Comparison of ENCODE assay signal across 8 mouse cellular contexts in genomic region chr19:9899072-9899779, GRCm38 (mm10). TPM values are rescaled to one million over a fixed set of nuclear protein-coding genes. Genes with fewer than 3 reads are reported as not detected.
A peak's percentile ranks its signal among the peaks of the same experiment; 100 is the strongest.
DNase-seq lines count a peak whose midpoint lies in the region; ATAC-seq and TF ChIP-seq lines count a peak whose summit lies in the region.

Incenp (minus strand) TSS chr19:9899551.

- H3K9ac ChIP-seq in embryonic facial prominence, embryonic 13.5 days: peak within 1 kb of the TSS; percentile 88
- H3K9ac ChIP-seq in limb, embryonic 12.5 days (replicated peaks): peak within 1 kb of the TSS; percentile 79
- H3K9ac ChIP-seq in midbrain, embryonic 15.5 days: peak within 1 kb of the TSS; percentile 55

- no peak for TF ChIP-seq CTCF in kidney, adult 2 months (conservative IDR thresholded peaks at IDR 0.05; ENCODE audit: insufficient read depth, insufficient read length, low read depth, low read length)
- TF ChIP-seq CTCF in spleen, adult 2 months (IDR thresholded peaks at IDR 0.05; ENCODE audit: extremely low read depth, insufficient read depth, insufficient read length, insufficient replicate concordance): no peak

- H3K27ac ChIP-seq in embryonic facial prominence, embryonic 13.5 days: peak within 1 kb of the TSS; percentile 89
- H3K27ac ChIP-seq in kidney, adult 2 months (ENCODE audit: insufficient read depth, low read depth, low read length): peak within 1 kb of the TSS; percentile 52; the same call in 1 of the 2 replicates
- H3K27ac ChIP-seq in limb, embryonic 12.5 days: peak within 1 kb of the TSS; percentile 89
- peak within 1 kb of the TSS; percentile 88 for H3K27ac ChIP-seq in midbrain, embryonic 15.5 days
- peak within 1 kb of the TSS; percentile 88 for H3K27ac ChIP-seq in spleen, adult 2 months (ENCODE audit: insufficient read depth, low read length)

- peak; percentile 95 for TF ChIP-seq POLR2A in kidney, adult 2 months (IDR thresholded peaks at IDR 0.05; ENCODE audit: low read depth, low read length)
- peak; percentile 92 for TF ChIP-seq POLR2A in spleen, adult 2 months (IDR thresholded peaks at IDR 0.05; ENCODE audit: low read depth, low read length)

- WGBS in embryonic facial prominence, embryonic 13.5 days: under 1% methylated on average over 58 of the region's 58 CpGs
- under 1% methylated on average over 58 of the region's 58 CpGs for WGBS in kidney, adult 2 months
- under 1% methylated on average over 58 of the region's 58 CpGs for whole genome bisulfite sequencing in limb, embryonic 12.5 days
- WGBS in midbrain, embryonic 15.5 days: under 1% methylated on average over 58 of the region's 58 CpGs
- WGBS in spleen, adult 2 months: under 1% methylated on average over 58 of the region's 58 CpGs

- H3K9me3 ChIP-seq in embryonic facial prominence, embryonic 13.5 days: no peaks in the 10 kb centered on the region
- 0 out of 2 replicates have a peak, but pooled peaks cover 3% of the 10 kb centered on the region for H3K9me3 ChIP-seq in limb, embryonic 12.5 days
- no peaks in the 10 kb centered on the region for H3K9me3 ChIP-seq in midbrain, embryonic 15.5 days

- no peaks in the 10 kb centered on the region for H3K27me3 ChIP-seq in embryonic facial prominence, embryonic 13.5 days
- H3K27me3 ChIP-seq in kidney, adult 2 months (replicated peaks; ENCODE audit: control insufficient read depth, insufficient read depth, low read length): no peaks in the 10 kb centered on the region
- no peaks in the 10 kb centered on the region for H3K27me3 ChIP-seq in limb, embryonic 12.5 days
- H3K27me3 ChIP-seq in midbrain, embryonic 15.5 days (replicated peaks): no peaks in the 10 kb centered on the region
- H3K27me3 ChIP-seq in spleen, adult 2 months (ENCODE audit: control insufficient read depth, insufficient read depth, low read length): no peaks in the 10 kb centered on the region

- peaks cover 20% of the 10 kb centered on the region for H3K4me1 ChIP-seq in embryonic facial prominence, embryonic 13.5 days
- H3K4me1 ChIP-seq in kidney, adult 2 months (ENCODE audit: control insufficient read depth, insufficient read depth, low read length): peaks cover 5% of the 10 kb centered on the region; the same call in 1 of the 2 replicates
- H3K4me1 ChIP-seq in limb, embryonic 12.5 days (replicated peaks): peaks cover 27% of the 10 kb centered on the region
- H3K4me1 ChIP-seq in midbrain, embryonic 15.5 days: peaks cover 24% of the 10 kb centered on the region
- H3K4me1 ChIP-seq in spleen, adult 2 months (ENCODE audit: control insufficient read depth, insufficient read depth, insufficient read length): peaks cover 11% of the 10 kb centered on the region; the same call in 1 of the 2 replicates

- H3K4me3 ChIP-seq in embryonic facial prominence, embryonic 13.5 days: peak within 1 kb of the TSS; percentile 87
- H3K4me3 ChIP-seq in kidney, adult 2 months (ENCODE audit: insufficient read depth, low read depth, low read length): peak within 1 kb of the TSS; percentile 59
- H3K4me3 ChIP-seq in limb, embryonic 12.5 days (replicated peaks): peak within 1 kb of the TSS; percentile 88
- H3K4me3 ChIP-seq in midbrain, embryonic 15.5 days: peak within 1 kb of the TSS; percentile 69
- H3K4me3 ChIP-seq in spleen, adult 2 months (ENCODE audit: extremely low read depth, insufficient read depth, insufficient read length): peak within 1 kb of the TSS; percentile 74

- DNase-seq in 3134 (ENCODE audit: extremely low read depth, insufficient read length, low spot score): peak; percentile 95
- peak; percentile 92 to 93 for DNase-seq in adrenal gland, postnatal 36 days
- peak; percentile 96 to 98 for DNase-seq in heart, adult 18-20 months
- DNase-seq in kidney, adult 2 months: peak; percentile 98
- DNase-seq in spleen, adult 2 months (ENCODE audit: low read depth in 1 of 2, low spot score in 2 of 2): peak; percentile 92 to 99

- peak within 1 kb of the TSS; percentile 78 for H3K4me2 ChIP-seq in embryonic facial prominence, embryonic 13.5 days
- H3K4me2 ChIP-seq in limb, embryonic 12.5 days: peak within 1 kb of the TSS; percentile 82
- H3K4me2 ChIP-seq in midbrain, embryonic 15.5 days: peak within 1 kb of the TSS; percentile 79

- H3K36me3 ChIP-seq in embryonic facial prominence, embryonic 13.5 days: peaks cover 16% of the 10 kb centered on the region
- no peaks in the 10 kb centered on the region for H3K36me3 ChIP-seq in kidney, adult 2 months (ENCODE audit: control insufficient read depth, insufficient read depth, low read length)
- peaks cover 14% of the 10 kb centered on the region for H3K36me3 ChIP-seq in limb, embryonic 12.5 days
- 0 out of 2 replicates have a peak, but pooled peaks cover 4% of the 10 kb centered on the region for H3K36me3 ChIP-seq in midbrain, embryonic 15.5 days (replicated peaks)
- peaks cover 2% of the 10 kb centered on the region; the same call in 1 of the 2 replicates for H3K36me3 ChIP-seq in spleen, adult 2 months (ENCODE audit: control insufficient read depth, insufficient read depth, low read length)

- ATAC-seq in embryonic facial prominence, embryonic 13.5 days (ENCODE audit: insufficient number of reproducible peaks, insufficient read depth, low FRiP score, low TSS enrichment, low read depth): peak; percentile 94
- ATAC-seq in limb, embryonic 12.5 days (ENCODE audit: insufficient number of reproducible peaks, insufficient read depth, low FRiP score, low TSS enrichment, low read depth): peak; percentile 99
- peak; percentile 99 for ATAC-seq in midbrain, embryonic 15.5 days (replicated peaks)

RNA-seq across cellular contexts. Expression of gene Incenp, which starts in this region (rescaled TPM):
- 10 to 100 TPM; 12.8 to 18.7 TPM for total RNA-seq in adrenal gland, postnatal 36 days (2021)
- 101 and 118 TPM in 2 replicates for polyA plus RNA-seq in embryonic facial prominence, embryonic 13.5 days (2015; fragmentation: Nextera tagmentation; extraction: Ambion mirVana)
- total RNA-seq in heart, adult 18-20 months (2021): 1 to 10 TPM; 4.2 to 5.7 TPM
- 3.9 and 4.7 TPM in 2 replicates for polyA plus RNA-seq in kidney, adult 2 months (2012; rRNA removed)
- polyA plus RNA-seq in limb, embryonic 12.5 days (2016; fragmentation: Nextera tagmentation; extraction: Ambion mirVana): 140 and 148 TPM in 2 replicates
- polyA plus RNA-seq in midbrain, embryonic 15.5 days (2015; fragmentation: Nextera tagmentation; extraction: Ambion mirVana): 29.6 and 30.2 TPM in 2 replicates
- polyA plus RNA-seq in spleen, adult 2 months (2012; rRNA removed): 17.2 and 18.8 TPM in 2 replicates

Comparison
In these comparisons a context has a peak if more than half of its experiments do, and no peak if none do; other contexts are left out.
1. Peak in every context shown above with its lines: DNase-seq, ATAC-seq, H3K4me3 ChIP-seq and H3K27ac ChIP-seq.